Mouse (Mus musculus) stomach, postnatal 0 days (tissue): ENCODE data around the gene Cyp4x1.

Experiments
- CTCF ChIP-seq: IDR thresholded peaks from 2 replicates; pipeline ENCODE4 v1.5.1; 2016; ENCODE audit warnings: antibody characterized with exemption, low read depth, mild to moderate bottlenecking, moderate library complexity
- EP300 ChIP-seq: optimal IDR thresholded peaks from 2 replicates; pipeline ENCODE3; 2016; ENCODE audit warnings: antibody characterized with exemption

DNA sequence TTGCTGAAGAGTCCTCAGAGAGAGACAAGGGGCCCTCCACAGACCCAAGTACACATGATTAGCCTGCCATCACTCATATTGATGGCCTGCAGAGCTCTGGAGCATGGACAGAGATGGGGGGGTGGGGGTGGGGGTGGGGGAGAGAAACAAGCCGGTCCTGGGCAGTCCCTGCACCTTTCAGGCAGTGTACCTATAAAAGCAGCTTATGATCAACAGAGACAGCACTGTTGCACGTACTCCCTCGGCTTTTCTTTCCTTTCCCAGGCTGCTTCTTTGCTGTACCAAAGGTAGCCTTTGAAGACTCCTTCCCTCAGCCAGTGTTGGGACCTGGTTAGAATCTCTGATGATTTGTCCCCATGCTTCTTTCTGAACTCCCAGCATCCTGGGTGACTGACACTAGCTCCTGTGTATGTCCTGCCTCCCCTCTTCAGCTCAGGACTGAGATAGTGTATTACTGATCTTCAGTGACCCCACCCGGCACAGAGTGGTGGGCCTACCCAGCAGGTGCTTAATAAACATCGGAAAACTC lies 54.2 kb downstream of the Cyp4x1 start:
- no peak for TF ChIP-seq CTCF
- no peak for TF ChIP-seq EP300
